Mouse (Mus musculus) G1E (cell line): Measurements from ENCODE around the gene Clasp1. TPM values are rescaled to one million over a fixed set of nuclear protein-coding genes. Genes with fewer than 3 reads are reported as not detected.
"Not testable (repeated sequence)": the region's sequence is repeated elsewhere in the genome, so short reads cannot be mapped to it uniquely, and the experiment has no call there.

Experiments
- ATAC-seq: 2 replicates; pipeline ENCODE4 v1.8.0; 2016; ENCODE audit warnings: mild to moderate bottlenecking; ENCODE audit not compliant: insufficient number of reproducible peaks, poor library complexity, low FRiP score, severe bottlenecking; ENCODE audit errors: extremely low read depth
- DNase-seq: peaks from one replicate; pipeline ENCODE4 v3.0.0; 2012; ENCODE audit warnings: low spot score
- H3K27me3 ChIP-seq: 2 replicates; pipeline ENCODE4 v1.6.1; 2012; ENCODE audit warnings: mild to moderate bottlenecking, low read length, inconsistent platforms; ENCODE audit not compliant: insufficient read depth
- H3K36me3 ChIP-seq: replicated peaks from 2 replicates; pipeline ENCODE3; 2012; ENCODE audit warnings: mild to moderate bottlenecking, inconsistent platforms
- H3K4me1 ChIP-seq: 2 replicates; pipeline ENCODE4 v1.6.1; 2012; ENCODE audit warnings: low read depth, low read length, inconsistent platforms, mixed read lengths; ENCODE audit not compliant: insufficient read depth
- H3K4me3 ChIP-seq: 2 replicates; pipeline ENCODE4 v1.5.1; 2012; ENCODE audit warnings: low read depth, mild to moderate bottlenecking, inconsistent platforms, low read length, moderate library complexity, mixed read lengths
- H3K9me3 ChIP-seq: replicated peaks from 2 replicates; pipeline ENCODE4 v1.6.1; 2012; ENCODE audit warnings: inconsistent platforms
- CTCF ChIP-seq: IDR thresholded peaks from 2 replicates; pipeline ENCODE4 v1.5.1; 2012; ENCODE audit warnings: low read depth, low read length, inconsistent platforms, mixed read lengths
- GATA1 ChIP-seq: IDR thresholded peaks from 2 replicates; pipeline ENCODE4 v1.6.1; 2012; ENCODE audit warnings: borderline replicate concordance, low read length, inconsistent platforms, mixed read lengths
- GATA2 ChIP-seq: IDR thresholded peaks from 2 replicates; pipeline ENCODE4 v1.6.1; 2012; ENCODE audit warnings: low read depth, low read length, inconsistent platforms, borderline replicate concordance
- POLR2AphosphoS5 ChIP-seq: IDR thresholded peaks from 2 replicates; pipeline ENCODE4 v1.6.1; 2012; ENCODE audit warnings: low read depth, low read length, inconsistent platforms; ENCODE audit not compliant: insufficient replicate concordance
- TAL1 ChIP-seq: conservative IDR thresholded peaks from 2 replicates; pipeline ENCODE4 v1.6.1; 2012; ENCODE audit warnings: low read depth, low read length, inconsistent platforms, mixed read lengths
- polyA plus RNA-seq: library from polyadenylated mRNA; stranded (reverse); fragments of >175 nt; gene quantifications from 2 replicates; pipeline ENCODE4 v1.2.3, GENCODE M21; 2012
- total RNA-seq, 2 experiments: library from RNA; stranded (forward) in 1 of 2; stranded (reverse) in 1 of 2; fragments of 200-1000 nt in 1 of 2; fragments of >200 nt in 1 of 2; fragmentation: Nextera tagmentation in 1 of 2; gene quantifications; 2 replicates each; pipeline ENCODE4 v1.2.3; 2014 to 2017

Gene Clasp1
- total and polyA plus RNA-seq, 3 experiments, result 39.6 to 86.9 (median 51.2) TPM

DNA sequence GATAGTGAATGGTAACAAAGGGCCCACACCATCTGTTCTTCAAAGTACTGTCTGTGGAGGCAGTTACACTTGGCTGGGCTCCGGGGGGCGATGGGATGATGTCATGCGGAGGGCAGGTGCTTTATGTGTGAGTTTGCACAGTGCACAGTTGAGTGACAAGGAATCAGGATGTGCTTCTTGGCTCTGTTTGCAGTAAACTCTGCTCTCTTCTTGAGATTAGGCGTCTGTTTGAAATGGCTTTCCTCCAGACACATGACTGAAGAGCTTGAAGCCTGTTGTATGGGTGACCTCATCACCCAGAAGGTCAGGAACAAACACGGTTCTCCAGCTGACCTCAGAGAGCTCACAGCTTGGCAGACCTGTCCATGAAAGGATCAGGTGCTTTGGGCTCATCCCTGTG lies 200.9 kb downstream of the Clasp1 start:
- DNase-seq, result no peak
- no peaks in the 10 kb centered on the region for H3K4me1 ChIP-seq
- ATAC-seq, result no peak
- peaks cover 57% of the 10 kb centered on the region for H3K36me3 ChIP-seq
- no peaks in the 10 kb centered on the region for H3K27me3 ChIP-seq
- no peaks in the 10 kb centered on the region for H3K9me3 ChIP-seq
- no peak overlapping the region for H3K4me3 ChIP-seq
- TF ChIP-seq CTCF, result no peak
- no peak for TF ChIP-seq GATA1
- no peak for TF ChIP-seq POLR2AphosphoS5
- no peak for TF ChIP-seq TAL1
- no peak for TF ChIP-seq GATA2

DNA sequence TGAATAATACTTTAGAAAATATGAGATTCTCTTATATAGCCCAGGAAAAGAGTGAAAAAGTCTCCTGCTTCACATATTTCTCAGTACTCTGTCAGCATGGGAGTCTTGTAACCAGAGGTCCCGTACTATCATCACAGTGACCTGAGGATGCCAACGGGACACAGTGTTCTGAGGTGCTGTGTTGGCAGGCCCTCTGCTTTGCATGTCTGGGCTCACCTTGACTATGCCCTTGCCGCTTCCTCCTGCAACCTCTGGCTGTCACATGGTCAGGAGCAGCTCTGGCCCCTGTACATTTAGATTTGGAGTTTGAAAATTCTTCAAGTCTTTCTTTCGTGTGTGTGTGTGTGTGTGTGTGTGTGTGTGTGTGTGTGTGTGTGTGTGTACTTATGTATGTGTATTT lies 204.1 kb downstream of the Clasp1 start:
- H3K36me3 ChIP-seq, result peaks cover 87% of the 10 kb centered on the region

DNA sequence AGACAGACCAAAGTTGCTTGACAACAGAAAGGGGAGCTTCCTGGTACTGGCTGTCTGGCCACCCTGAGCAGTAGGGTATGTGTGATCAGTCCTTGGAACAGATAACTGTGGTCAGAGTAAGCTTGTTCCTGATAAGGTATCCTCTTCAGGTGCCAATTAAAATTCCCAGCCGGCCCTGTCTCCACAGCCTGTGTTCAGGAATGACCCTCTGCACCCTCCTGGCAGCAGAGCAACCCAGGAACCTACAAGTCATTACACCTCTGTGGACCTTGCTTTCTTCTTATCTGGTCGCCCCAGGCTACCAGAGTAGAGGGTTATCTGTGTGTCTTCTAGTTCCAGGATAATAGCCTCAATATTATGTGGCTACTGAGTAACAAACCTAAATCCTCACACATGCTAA lies 206.5 kb downstream of the Clasp1 start:
- no peaks in the 10 kb centered on the region for H3K9me3 ChIP-seq
- no peak overlapping the region for H3K4me3 ChIP-seq
- DNase-seq (no peak), ATAC-seq (no peak)
- H3K27me3 ChIP-seq, result no peaks in the 10 kb centered on the region
- H3K4me1 ChIP-seq, result 0 out of 2 replicates have a peak, but pooled peaks cover 3% of the 10 kb centered on the region
- TF ChIP-seq TAL1, result no peak
- peaks cover 94% of the 10 kb centered on the region for H3K36me3 ChIP-seq

More for the DNA sequence above, 204.1 kb downstream of the Clasp1 start:
- Histone ChIP-seq H3K27me3 (no peaks in the 10 kb centered on the region), H3K4me3 (no peak overlapping the region), H3K4me1 (0 out of 2 replicates have a peak, but pooled peaks cover 3% of the 10 kb centered on the region), H3K9me3 (no peaks in the 10 kb centered on the region)
- no peak for ATAC-seq
- TF ChIP-seq GATA1 (no peak), GATA2 (no peak), TAL1 (no peak), CTCF (no peak), POLR2AphosphoS5 (no peak)
- DNase-seq, result no peak

DNA sequence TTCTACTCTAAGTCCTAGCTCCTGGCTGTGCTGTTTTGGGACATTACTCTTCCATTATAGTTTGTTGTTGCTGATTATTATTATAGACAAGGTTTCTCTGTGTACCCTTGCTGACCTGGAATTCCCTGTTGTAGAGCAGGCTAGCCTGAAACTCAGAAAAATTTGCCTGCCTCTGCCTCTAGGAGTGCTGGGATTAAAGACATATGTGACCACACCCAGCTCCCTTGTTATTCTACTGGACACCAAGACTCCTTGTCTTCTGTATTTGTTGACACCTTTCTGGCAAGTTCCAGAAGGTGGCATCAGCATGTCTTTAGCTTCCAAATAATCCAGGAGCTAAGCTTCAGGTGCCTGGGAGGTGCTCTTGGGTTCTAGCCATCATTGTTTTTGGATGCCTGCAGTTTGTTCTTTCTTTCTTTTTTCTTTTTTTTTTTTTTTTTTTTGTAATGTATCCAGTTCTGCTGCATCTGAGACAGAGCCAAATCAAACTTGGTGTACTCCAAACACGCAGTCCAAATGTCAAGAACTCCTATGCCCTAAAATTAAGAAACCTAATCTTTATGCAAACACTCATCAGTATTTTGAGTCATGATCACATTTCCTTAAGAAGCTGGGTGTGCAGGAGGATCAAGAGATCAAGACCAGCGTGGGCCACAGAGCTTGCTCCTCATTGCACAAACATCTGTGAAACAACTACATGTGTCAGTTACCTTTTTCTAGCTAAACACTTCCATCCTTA lies 208.8 kb downstream of the Clasp1 start:
- Histone ChIP-seq H3K4me3 (no peak overlapping the region), H3K4me1 (0 out of 2 replicates have a peak, but pooled peaks cover 3% of the 10 kb centered on the region), H3K27me3 (no peaks in the 10 kb centered on the region), H3K9me3 (no peaks in the 10 kb centered on the region), H3K36me3 (peaks cover 95% of the 10 kb centered on the region)
- DNase-seq (no peak), ATAC-seq (no peak)
- TF ChIP-seq CTCF (no peak), GATA2 (no peak), GATA1 (no peak), POLR2AphosphoS5 (no peak), TAL1 (no peak)

DNA sequence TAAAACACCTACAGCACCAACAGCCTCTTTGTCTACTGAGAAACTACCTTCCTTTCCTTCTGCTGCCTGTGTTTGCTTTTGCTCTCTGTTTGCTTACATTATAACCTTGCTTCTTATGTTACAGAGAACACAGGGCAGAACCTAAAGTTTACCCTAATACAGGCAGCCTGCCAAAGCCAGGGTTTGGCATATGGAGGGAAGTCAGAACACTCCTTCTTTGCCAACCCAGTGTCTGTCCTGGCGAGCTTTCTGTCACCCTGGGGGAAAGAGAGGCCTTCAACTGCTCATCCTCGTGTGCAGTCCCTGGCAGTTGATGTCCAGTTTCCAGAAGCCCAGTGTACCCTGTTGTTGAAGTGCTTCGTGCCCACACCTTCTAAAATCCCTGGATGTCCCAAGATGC lies 209.5 kb downstream of the Clasp1 start:
- TF ChIP-seq CTCF (no peak), GATA2 (no peak), POLR2AphosphoS5 (no peak), TAL1 (no peak)
- no peaks in the 10 kb centered on the region for H3K27me3 ChIP-seq
- DNase-seq (no peak), ATAC-seq (no peak)
- 0 out of 2 replicates have a peak, but pooled peaks cover 3% of the 10 kb centered on the region for H3K4me1 ChIP-seq
- peaks cover 95% of the 10 kb centered on the region for H3K36me3 ChIP-seq
- no peak overlapping the region for H3K4me3 ChIP-seq
- no peaks in the 10 kb centered on the region for H3K9me3 ChIP-seq

DNA sequence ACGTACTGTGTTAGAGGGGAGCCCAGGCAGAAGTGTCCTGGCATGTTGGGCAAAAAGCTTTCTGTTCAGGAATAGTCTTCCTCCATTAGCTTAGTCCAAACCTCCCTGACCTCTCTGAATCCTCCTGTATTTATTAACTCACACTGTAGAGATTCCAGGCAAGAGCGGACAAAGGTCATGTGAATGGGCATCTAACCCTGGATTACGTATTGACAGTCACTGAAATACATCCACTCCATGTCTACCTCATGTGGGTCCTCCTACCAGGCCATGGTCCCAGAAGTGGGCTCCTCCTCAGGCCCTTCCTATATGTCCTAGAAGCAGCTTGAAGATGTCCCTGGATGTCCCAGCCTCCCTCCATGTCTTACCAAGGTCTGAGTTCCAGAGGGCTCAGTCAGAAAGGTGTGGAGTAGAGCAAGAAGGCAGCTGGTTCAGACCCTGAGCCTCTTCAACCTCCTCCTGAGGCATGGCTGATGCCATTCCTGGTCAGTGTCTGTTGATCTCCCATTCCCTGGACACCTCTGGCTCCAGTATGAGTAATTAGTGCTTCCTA lies 224.8 kb downstream of the Clasp1 start:
- TF ChIP-seq TAL1, result no peak
- TF ChIP-seq GATA1, result no peak
- TF ChIP-seq GATA2, result no peak
- TF ChIP-seq CTCF, result no peak
- no peak for TF ChIP-seq POLR2AphosphoS5
- H3K9me3 ChIP-seq, result no peaks in the 10 kb centered on the region
- 0 out of 2 replicates have a peak, but pooled peaks cover 2% of the 10 kb centered on the region for H3K27me3 ChIP-seq
- no peaks in the 10 kb centered on the region for H3K4me1 ChIP-seq
- H3K4me3 ChIP-seq, result no peak overlapping the region
- ATAC-seq, result no peak
- DNase-seq, result no peak
- H3K36me3 ChIP-seq, result peaks cover 16% of the 10 kb centered on the region

DNA sequence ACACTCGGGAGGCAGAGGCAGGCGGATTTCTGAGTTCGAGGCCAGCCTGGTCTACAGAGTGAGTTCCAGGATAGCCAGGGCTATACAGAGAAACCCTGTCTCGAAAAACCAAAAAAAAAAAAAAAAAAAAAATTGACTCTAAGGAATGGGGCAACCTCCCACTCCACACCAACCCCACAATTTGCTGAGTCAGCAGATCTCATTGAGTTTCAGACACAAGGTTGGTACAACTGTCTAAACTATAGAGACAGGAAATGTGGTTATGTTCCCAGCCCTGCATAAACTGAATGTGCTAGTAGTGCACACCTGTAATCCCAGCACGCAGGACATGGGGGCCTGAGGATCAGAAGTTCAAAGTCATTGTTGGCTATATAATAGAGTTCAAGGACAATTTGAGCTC lies 232.2 kb downstream of the Clasp1 start:
- H3K4me1 ChIP-seq, H3K27me3 ChIP-seq, H3K4me3 ChIP-seq, H3K36me3 ChIP-seq, ATAC-seq, H3K9me3 ChIP-seq, DNase-seq: not testable (repeated sequence)
